Mouse (Mus musculus) fibroblast of lung, adult 2 months (primary cell): ENCODE measurements around the gene Lamb3.

Experiments used
- DNase-seq: peaks from one replicate; pipeline ENCODE4 v3.0.0-alpha.2; 2011; ENCODE audit warnings: low read depth

The Lamb3 gene

DNA sequence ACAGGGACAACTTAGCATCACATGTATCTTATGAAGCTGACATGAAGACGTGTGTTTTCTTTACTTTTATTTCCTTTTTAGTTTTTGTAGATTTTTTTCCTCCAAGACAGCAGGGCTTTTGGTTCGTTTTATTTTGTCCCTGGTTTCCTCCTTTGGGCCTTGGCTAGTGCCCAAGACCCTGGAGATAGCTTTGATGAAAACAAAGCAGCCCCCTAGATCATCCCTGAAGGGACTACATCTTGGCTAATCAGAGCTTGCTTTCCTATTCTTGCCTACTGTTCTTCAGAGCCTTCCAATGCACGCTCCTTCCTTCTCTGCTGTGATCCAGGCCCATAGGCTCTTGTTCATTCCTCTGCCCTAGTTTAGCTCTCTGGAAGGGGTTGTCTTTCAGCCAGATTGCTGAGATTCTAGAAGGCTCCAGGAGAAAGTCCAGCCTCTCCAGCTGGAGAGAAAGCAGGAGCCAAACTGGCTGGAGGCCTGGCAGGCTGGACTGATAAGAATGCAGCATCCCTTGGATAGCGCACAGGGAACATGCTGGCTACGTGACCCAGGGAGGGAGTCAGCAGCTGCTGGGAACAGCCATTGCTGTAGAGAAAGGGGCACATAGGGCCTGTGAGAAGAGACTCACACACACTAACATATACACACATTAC, 108.3 kb downstream of the Lamb3 start:
- DNase-seq: peak; percentile 61

GRCm38 (mm10) chr1:193316358-193316750, 108.9 kb downstream of the Lamb3 start:
- no peak for DNase-seq

- DNase-seq: peak; percentile 57
These were observed 109.7 kb downstream of the Lamb3 start for GRCm38 (mm10) chr1:193317159-193317559.

GRCm38 (mm10) chr1:193319721-193320120, 112.2 kb downstream of the Lamb3 start:
- no peak for DNase-seq

- DNase-seq: no peak
These were observed 112.9 kb downstream of the Lamb3 start for GRCm38 (mm10) chr1:193320398-193320797.

GRCm38 (mm10) chr1:193323686-193324085, 116.2 kb downstream of the Lamb3 start:
- no peak for DNase-seq

DNA sequence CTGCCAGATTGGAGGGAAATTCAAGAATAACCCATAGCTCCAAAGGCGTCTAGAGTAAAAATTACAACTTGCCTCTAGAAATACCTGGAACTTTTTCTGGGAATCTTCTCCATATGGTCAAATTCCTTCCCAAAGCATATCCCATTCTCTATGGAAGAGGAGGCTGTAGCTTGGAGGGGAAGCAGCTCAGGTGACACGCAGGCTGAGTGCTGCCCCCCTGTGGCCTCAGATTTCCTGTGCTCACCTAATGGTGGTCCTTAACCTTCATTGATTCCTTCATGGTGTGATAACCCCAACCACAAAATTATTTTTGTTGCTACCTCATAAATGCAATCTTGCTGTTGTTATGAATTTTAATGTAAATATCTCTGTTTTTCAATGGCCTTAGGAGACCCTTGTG, 116.7 kb downstream of the Lamb3 start:
- DNase-seq: no peak

DNA sequence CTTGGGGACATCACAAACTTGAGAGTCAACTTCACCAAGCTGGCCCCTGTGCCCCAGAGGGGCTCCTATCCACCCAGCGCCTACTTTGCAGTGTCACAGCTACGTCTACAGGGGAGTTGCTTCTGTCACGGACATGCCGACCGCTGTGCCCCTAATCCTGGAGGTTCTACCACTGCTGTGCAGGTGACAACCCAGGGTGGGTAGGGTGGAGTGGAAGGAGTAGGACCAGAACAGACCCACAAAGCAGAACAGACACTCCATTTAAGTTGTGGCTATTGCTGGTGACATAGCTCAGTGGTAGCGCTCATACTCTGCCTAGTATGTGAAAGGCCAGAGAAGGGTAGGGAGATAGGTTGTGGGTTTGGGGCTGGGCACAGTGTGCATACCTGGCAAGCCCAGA, 118.4 kb downstream of the Lamb3 start:
- DNase-seq: no peak

DNA sequence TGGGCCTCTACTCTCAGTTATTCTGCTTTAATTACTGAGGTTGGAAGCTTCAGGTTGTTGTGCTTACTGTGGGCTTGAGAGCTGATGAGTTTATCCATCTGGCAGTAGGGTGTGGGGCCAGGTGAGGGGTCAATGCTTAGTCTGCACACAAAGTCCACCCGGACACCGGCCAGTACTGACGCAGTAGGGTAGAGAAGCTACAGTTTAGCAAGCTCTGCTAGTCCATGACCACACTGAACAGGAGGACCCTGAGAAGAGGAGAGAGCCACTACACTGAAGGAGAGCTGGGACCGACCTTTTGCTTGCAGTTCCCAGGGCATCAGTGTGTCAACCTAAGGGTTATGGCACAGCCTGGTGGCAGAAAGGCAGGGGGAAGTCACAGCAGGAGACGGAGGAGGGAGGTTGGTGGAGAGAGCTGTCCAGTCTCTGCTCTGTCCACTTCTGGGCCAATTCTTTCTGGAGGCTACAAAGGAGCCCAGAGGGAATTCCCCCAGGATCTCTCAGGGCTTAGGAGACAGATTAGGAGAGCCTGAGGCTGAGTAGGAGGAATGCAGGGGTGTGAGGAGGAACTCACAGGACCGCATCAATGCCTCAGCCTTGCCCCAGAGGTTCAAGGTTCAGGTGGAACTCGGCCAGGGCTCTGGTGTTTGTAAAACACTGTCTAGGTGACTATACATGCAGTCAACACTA, 119.1 kb downstream of the Lamb3 start:
- no peak for DNase-seq

- DNase-seq: no peak
These were observed 119.7 kb downstream of the Lamb3 start for GRCm38 (mm10) chr1:193327216-193327615.

DNA sequence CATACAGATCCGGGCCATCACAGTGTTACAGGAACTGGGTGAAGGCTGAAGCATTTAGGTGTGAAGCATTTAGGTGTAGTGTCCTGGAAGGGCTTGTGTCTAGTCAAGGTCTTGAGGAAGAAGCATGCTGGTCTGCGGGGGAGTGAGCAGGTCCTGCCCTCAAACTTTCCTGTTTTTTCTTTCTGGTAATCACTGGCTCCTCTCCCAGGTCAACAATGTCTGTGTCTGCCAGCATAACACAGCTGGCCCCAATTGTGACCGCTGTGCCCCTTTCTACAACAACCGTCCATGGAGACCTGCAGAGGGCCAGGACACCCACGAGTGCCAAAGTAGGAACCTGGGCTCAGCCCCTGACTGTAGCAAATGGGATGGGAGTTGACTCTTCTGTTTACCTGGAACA, 120.2 kb downstream of the Lamb3 start:
- no peak for DNase-seq

DNA sequence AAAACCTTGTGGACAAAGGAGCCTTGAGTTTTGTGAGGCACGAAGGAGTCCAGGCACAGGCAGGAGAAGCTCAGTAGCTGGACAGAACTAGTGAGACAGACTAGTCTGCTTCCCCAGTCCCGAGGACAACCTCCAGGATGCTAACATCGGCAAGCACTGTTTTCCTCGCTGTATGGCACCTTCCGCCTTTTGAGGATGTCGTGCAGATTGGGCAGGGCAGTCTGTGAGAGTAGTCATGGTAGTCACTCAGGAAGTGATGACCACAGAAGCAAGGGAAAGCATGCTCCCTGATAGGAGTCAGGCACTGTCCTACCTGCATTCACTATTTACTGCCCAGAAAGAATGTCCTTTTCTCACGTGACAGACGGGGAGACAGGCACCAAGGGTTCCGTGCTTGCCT, 122.1 kb downstream of the Lamb3 start:
- DNase-seq: no peak

DNA sequence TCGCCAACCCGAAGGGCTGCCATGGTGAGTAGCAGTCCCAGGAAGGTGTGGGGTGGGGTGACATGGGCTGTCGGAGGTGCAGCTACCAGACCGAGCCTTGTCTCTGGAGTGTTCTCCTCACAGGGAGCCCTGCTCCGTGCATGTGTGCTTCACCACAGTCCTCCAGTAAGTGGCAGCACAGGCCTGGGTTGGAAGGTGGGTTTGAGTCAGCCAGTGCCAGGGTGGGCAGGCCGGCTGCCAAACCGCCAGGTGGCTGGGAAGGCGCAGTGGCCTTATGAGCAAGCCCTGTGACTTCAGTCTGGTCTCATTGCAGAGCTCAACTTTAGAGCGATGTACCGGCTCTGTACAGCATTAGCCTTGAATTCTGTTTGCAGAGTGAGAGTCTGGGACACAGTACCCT, 122.7 kb downstream of the Lamb3 start:
- DNase-seq: no peak

GRCm38 (mm10) chr1:193330626-193331025, 123.1 kb downstream of the Lamb3 start:
- no peak for DNase-seq

- no peak for DNase-seq
These were observed 124.5 kb downstream of the Lamb3 start for GRCm38 (mm10) chr1:193332018-193332417.

GRCm38 (mm10) chr1:193332671-193333070, 125.2 kb downstream of the Lamb3 start:
- DNase-seq: no peak

DNA sequence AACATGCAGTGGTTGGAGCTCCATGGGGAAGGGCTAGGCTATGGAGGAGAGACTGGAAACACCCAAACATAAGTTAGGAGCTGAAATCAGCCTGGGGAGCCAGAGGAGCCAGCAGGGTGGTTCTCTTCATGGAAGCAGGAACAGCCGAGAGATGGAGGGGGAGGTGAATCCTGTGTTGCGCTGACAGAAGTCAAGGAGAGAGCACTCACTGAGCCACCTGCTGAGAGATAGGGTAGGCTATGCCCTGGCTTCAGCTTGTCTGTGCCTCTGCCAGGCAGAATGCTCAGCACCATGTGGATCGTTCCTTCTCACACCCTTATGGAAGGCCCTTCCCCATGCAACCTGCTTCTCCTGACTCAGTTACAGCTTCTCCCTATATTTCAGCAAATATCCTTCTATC, 126.3 kb downstream of the Lamb3 start:
- no peak for DNase-seq

GRCm38 (mm10) chr1:193334546-193334945, 127.0 kb downstream of the Lamb3 start:
- no peak for DNase-seq

DNA sequence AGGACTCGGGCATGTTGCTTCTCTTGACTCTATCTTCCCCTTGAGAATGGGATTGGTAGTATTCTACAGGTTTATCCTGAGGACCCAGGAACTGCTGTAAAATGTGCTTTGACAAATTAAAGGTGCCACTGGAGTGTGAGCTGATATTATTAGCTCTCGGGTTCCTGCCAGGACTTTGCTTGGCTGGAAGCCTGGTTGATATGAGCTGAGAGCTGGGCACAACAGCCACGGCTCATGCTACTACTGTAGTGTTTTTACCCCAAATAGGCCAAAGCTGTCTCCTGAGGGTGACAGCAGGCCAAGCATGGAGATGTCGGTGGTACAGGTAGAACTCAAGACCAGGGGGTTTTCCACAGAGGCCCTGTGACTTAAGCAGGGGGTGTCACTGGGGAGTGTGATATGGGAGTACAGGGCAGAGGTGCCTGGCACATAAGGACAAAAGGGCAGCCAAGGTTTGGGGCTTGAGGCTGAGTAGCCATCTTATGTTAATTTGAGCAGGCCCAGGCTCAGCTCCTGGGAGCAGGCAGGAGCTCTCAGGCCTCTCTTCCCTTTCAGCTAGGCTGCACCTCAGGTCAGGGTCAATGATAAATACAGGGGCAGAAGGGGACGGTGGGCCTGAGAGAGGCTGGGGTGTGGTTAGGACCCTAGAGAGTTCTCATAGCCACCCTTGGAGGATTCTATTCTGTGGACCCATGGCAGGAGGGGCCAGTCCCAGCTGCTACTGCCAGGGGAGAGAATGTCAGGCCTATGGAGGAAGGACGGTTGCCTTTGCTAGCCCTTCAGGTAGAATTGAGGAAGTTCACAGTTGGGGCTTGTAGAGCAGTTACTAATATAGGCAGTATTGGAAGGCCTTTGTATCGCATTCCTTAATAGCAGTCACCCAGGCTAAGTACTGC, 128.9 kb downstream of the Lamb3 start:
- DNase-seq: no peak

DNA sequence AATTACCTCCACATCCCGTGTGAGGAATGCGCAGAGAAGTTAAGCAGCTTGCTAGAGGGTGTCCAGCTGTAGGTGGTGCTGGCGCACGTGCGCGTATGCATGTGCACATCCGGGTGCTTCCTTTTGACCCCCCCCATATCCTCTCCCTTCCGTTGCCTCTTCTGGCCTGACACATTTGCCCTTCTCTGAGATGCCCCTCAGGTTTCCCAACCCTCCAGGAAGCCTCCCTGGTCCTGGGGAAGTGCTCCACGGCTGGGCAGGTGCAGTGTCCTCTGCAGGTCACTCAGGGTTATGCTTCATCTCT, 129.5 kb downstream of the Lamb3 start:
- no peak for DNase-seq

DNA sequence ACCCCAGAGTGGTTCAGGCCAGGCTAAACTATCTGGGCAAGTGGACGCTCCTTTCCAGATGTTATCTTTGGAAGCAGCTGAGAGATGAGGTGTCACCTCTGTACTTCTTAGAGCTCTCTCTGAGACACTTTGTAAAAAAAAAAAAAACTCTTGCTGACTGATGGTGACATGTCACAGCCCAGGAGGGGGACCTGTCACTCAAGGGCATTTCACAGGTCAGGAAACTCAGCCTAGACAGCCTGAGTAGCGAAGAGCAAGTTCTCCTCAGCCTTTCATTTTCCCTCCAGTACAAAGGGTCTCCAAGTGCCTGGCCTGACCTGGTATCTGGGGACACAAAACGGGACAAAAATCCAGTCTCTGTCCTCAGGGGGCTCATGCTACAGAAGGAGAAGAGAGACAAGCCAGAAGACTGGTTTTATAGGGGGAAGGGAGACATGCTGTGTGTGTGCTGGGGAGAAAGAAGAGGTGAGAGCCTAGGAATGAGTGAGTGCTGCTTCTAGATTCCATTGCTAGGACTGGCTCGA, 130.3 kb downstream of the Lamb3 start:
- DNase-seq: no peak

GRCm38 (mm10) chr1:193338363-193338995, 131.0 kb downstream of the Lamb3 start:
- no peak for DNase-seq
